Mouse (Mus musculus): Measurements from ENCODE around the gene Usp12. TPM values are rescaled to one million over a fixed set of nuclear protein-coding genes. Genes with fewer than 3 reads are reported as not detected.

Gene Usp12
- polyA plus RNA-seq, 1 experiment from 2014 or later: 17.3 TPM

GRCm38 (mm10) chr5:146705815-146706408 is 88.9 kb downstream of the Usp12 start:
- peak; percentile 31; the same call in 1 of the 2 replicates for ATAC-seq (ENCODE audit: borderline replicate concordance, extremely low read depth, low FRiP score, low TSS enrichment)
- no peak overlapping the region for H3K4me2 ChIP-seq
- no peak overlapping the region for H3K9ac ChIP-seq
- peaks cover 2% of the 10 kb centered on the region; the same call in 1 of the 2 replicates for H3K4me1 ChIP-seq
- 9% methylated on average over 12 of the region's 12 CpGs for WGBS
- no peak overlapping the region for H3K4me3 ChIP-seq
- H3K27ac ChIP-seq: no peak overlapping the region
- H3K36me3 ChIP-seq: no peaks in the 10 kb centered on the region
- no peaks in the 10 kb centered on the region for H3K27me3 ChIP-seq
- H3K9me3 ChIP-seq: no peaks in the 10 kb centered on the region

- peaks cover 2% of the 10 kb centered on the region; the same call in 1 of the 2 replicates for H3K4me1 ChIP-seq
- H3K27ac ChIP-seq: no peak overlapping the region
Observed at GRCm38 (mm10) chr5:146705411-146705810, 89.4 kb downstream of the Usp12 start.

GRCm38 (mm10) chr5:146704241-146704640 is 90.6 kb downstream of the Usp12 start:
- peaks cover 2% of the 10 kb centered on the region; the same call in 1 of the 2 replicates for H3K4me1 ChIP-seq
- no peaks in the 10 kb centered on the region for H3K27me3 ChIP-seq
- 92% methylated on average over 4 of the region's 4 CpGs for WGBS
- H3K27ac ChIP-seq: no peak overlapping the region
- no peaks in the 10 kb centered on the region for H3K36me3 ChIP-seq
- H3K4me3 ChIP-seq: no peak overlapping the region
- no peak overlapping the region for H3K9ac ChIP-seq
- H3K9me3 ChIP-seq: no peaks in the 10 kb centered on the region
- H3K4me2 ChIP-seq: no peak overlapping the region
- ATAC-seq (ENCODE audit: borderline replicate concordance, extremely low read depth, low FRiP score, low TSS enrichment): no peak

More at GRCm38 (mm10) chr5:146705411-146705810, 89.4 kb downstream of the Usp12 start:
- no peak overlapping the region for H3K4me2 ChIP-seq
- 57% methylated on average over 6 of the region's 6 CpGs for WGBS
- H3K4me3 ChIP-seq: no peak overlapping the region
- no peaks in the 10 kb centered on the region for H3K27me3 ChIP-seq
- H3K9ac ChIP-seq: no peak overlapping the region
- no peaks in the 10 kb centered on the region for H3K9me3 ChIP-seq
- ATAC-seq (ENCODE audit: borderline replicate concordance, extremely low read depth, low FRiP score, low TSS enrichment): no peak
- no peaks in the 10 kb centered on the region for H3K36me3 ChIP-seq

- H3K4me3 ChIP-seq: no peak overlapping the region
- no peaks in the 10 kb centered on the region for H3K27me3 ChIP-seq
- H3K4me1 ChIP-seq: peaks cover 2% of the 10 kb centered on the region; the same call in 1 of the 2 replicates
- peak; percentile 56; the same call in 1 of the 2 replicates for ATAC-seq (ENCODE audit: borderline replicate concordance, extremely low read depth, low FRiP score, low TSS enrichment)
- no peak overlapping the region for H3K9ac ChIP-seq
- H3K27ac ChIP-seq: no peak overlapping the region
- H3K36me3 ChIP-seq: no peaks in the 10 kb centered on the region
- WGBS: 22% methylated on average over 8 of the region's 8 CpGs
- H3K9me3 ChIP-seq: no peaks in the 10 kb centered on the region
- no peak overlapping the region for H3K4me2 ChIP-seq
Observed at GRCm38 (mm10) chr5:146703710-146704121, 91.1 kb downstream of the Usp12 start.

GRCm38 (mm10) chr5:146700099-146700498 is 94.7 kb downstream of the Usp12 start:
- no peak overlapping the region for H3K9ac ChIP-seq
- no peak for ATAC-seq (ENCODE audit: borderline replicate concordance, extremely low read depth, low FRiP score, low TSS enrichment)
- H3K4me2 ChIP-seq: no peak overlapping the region
- no peak overlapping the region for H3K4me3 ChIP-seq
- no peak overlapping the region for H3K27ac ChIP-seq
- 56% methylated on average over 10 of the region's 10 CpGs for WGBS
- no peaks in the 10 kb centered on the region; the same call in 1 of the 2 replicates for H3K4me1 ChIP-seq
- H3K9me3 ChIP-seq: no peaks in the 10 kb centered on the region
- no peaks in the 10 kb centered on the region for H3K36me3 ChIP-seq
- H3K27me3 ChIP-seq: no peaks in the 10 kb centered on the region

GRCm38 (mm10) chr5:146699433-146700019 is 95.3 kb downstream of the Usp12 start:
- H3K4me2 ChIP-seq: no peak overlapping the region
- no peaks in the 10 kb centered on the region for H3K27me3 ChIP-seq
- no peak overlapping the region for H3K4me3 ChIP-seq
- no peak overlapping the region for H3K27ac ChIP-seq
- 73% methylated on average over 4 of the region's 4 CpGs for WGBS
- no peaks in the 10 kb centered on the region for H3K36me3 ChIP-seq
- no peak for ATAC-seq (ENCODE audit: borderline replicate concordance, extremely low read depth, low FRiP score, low TSS enrichment)
- H3K9me3 ChIP-seq: no peaks in the 10 kb centered on the region
- no peak overlapping the region for H3K9ac ChIP-seq
- H3K4me1 ChIP-seq: no peaks in the 10 kb centered on the region; the same call in 1 of the 2 replicates

GRCm38 (mm10) chr5:146695543-146695942 is 99.3 kb downstream of the Usp12 start:
- H3K9me3 ChIP-seq: no peaks in the 10 kb centered on the region
- peaks cover 15% of the 10 kb centered on the region for H3K4me1 ChIP-seq
- H3K4me2 ChIP-seq: no peak overlapping the region
- H3K36me3 ChIP-seq: no peaks in the 10 kb centered on the region
- no peak overlapping the region for H3K4me3 ChIP-seq
- H3K27me3 ChIP-seq: no peaks in the 10 kb centered on the region
- no peak for ATAC-seq (ENCODE audit: borderline replicate concordance, extremely low read depth, low FRiP score, low TSS enrichment)
- WGBS: 44% methylated on average over 5 of the region's 5 CpGs
- H3K27ac ChIP-seq: no peak overlapping the region
- no peak overlapping the region for H3K9ac ChIP-seq

GRCm38 (mm10) chr5:146692976-146693361 is 101.8 kb downstream of the Usp12 start:
- Histone ChIP-seq H3K27ac (peak overlapping the region; percentile 70), H3K4me1 (peaks cover 15% of the 10 kb centered on the region), H3K27me3 (no peaks in the 10 kb centered on the region), H3K9ac (no peak overlapping the region), H3K36me3 (no peaks in the 10 kb centered on the region), H3K9me3 (no peaks in the 10 kb centered on the region), H3K4me3 (no peak overlapping the region), H3K4me2 (no peak overlapping the region)
- WGBS: 48% methylated on average over 5 of the region's 5 CpGs
- ATAC-seq (ENCODE audit: borderline replicate concordance, extremely low read depth, low FRiP score, low TSS enrichment): peak; percentile 21; the same call in 1 of the 2 replicates

GRCm38 (mm10) chr5:146692361-146692975 is 102.3 kb downstream of the Usp12 start:
- H3K9ac ChIP-seq: no peak overlapping the region
- peaks cover 15% of the 10 kb centered on the region for H3K4me1 ChIP-seq
- no peaks in the 10 kb centered on the region for H3K36me3 ChIP-seq
- H3K27ac ChIP-seq: peak overlapping the region; percentile 70
- no peaks in the 10 kb centered on the region for H3K9me3 ChIP-seq
- H3K27me3 ChIP-seq: no peaks in the 10 kb centered on the region
- H3K4me2 ChIP-seq: no peak overlapping the region
- 14% methylated on average over 7 of the region's 7 CpGs for WGBS
- peak; percentile 67 for ATAC-seq (ENCODE audit: borderline replicate concordance, extremely low read depth, low FRiP score, low TSS enrichment)
- H3K4me3 ChIP-seq: no peak overlapping the region

- Histone ChIP-seq H3K9ac (no peak overlapping the region), H3K9me3 (no peaks in the 10 kb centered on the region), H3K4me1 (peaks cover 15% of the 10 kb centered on the region), H3K27ac (peak overlapping the region; percentile 70), H3K4me3 (no peak overlapping the region), H3K36me3 (no peaks in the 10 kb centered on the region), H3K4me2 (no peak overlapping the region), H3K27me3 (no peaks in the 10 kb centered on the region)
- WGBS: 49% methylated on average over 8 of the region's 8 CpGs
- ATAC-seq (ENCODE audit: borderline replicate concordance, extremely low read depth, low FRiP score, low TSS enrichment): no peak
Observed at GRCm38 (mm10) chr5:146691745-146692144, 103.1 kb downstream of the Usp12 start.

GRCm38 (mm10) chr5:146687541-146688313 is 107.1 kb downstream of the Usp12 start:
- Histone ChIP-seq H3K27ac (peak overlapping the region; percentile 68), H3K4me2 (peak overlapping the region; percentile 44)

More at GRCm38 (mm10) chr5:146687541-146688313, 107.1 kb downstream of the Usp12 start:
- ATAC-seq (ENCODE audit: borderline replicate concordance, extremely low read depth, low FRiP score, low TSS enrichment): peak; percentile 61; the same call in 1 of the 2 replicates
- H3K4me1 ChIP-seq: peaks cover 13% of the 10 kb centered on the region
- H3K4me3 ChIP-seq: peak overlapping the region; percentile 15; the same call in 1 of the 2 replicates
- H3K27me3 ChIP-seq: no peaks in the 10 kb centered on the region
- 29% methylated on average over 16 of the region's 17 CpGs for WGBS
- H3K9me3 ChIP-seq: no peaks in the 10 kb centered on the region
- H3K9ac ChIP-seq: no peak overlapping the region
- no peaks in the 10 kb centered on the region for H3K36me3 ChIP-seq

All from lung, embryonic 15.5 days (tissue).